Mouse (Mus musculus) embryonic facial prominence, embryonic 13.5 days (tissue): ENCODE measurements around the gene Hist1h4m. TPM values are rescaled to one million over a fixed set of nuclear protein-coding genes. Genes with fewer than 3 reads are reported as not detected.
"Not testable (repeated sequence)": the region's sequence is repeated elsewhere in the genome, so short reads cannot be mapped to it uniquely, and the experiment has no call there.

Source experiments
- ATAC-seq: fragments of 200-750 bp; cut with Nextera tagmentation; 2 replicates; pipeline ENCODE4 v1.8.0; 2017; ENCODE audit warnings: low read depth; ENCODE audit not compliant: insufficient number of reproducible peaks, insufficient read depth, low FRiP score, low TSS enrichment
- H3K27ac ChIP-seq: fragments of 300-500 bp; sonication (generic); 2 replicates; pipeline ENCODE4 v1.5.1; 2015; ENCODE audit warnings: moderate library complexity, mild to moderate bottlenecking, inconsistent platforms
- H3K27me3 ChIP-seq: fragments of 300-500 bp; sonication (generic); 2 replicates; pipeline ENCODE4 v1.6.1; 2015; ENCODE audit warnings: mild to moderate bottlenecking, inconsistent platforms
- H3K36me3 ChIP-seq: fragments of 300-500 bp; sonication (generic); 2 replicates; pipeline ENCODE4 v1.6.1; 2015; ENCODE audit warnings: mild to moderate bottlenecking, inconsistent platforms
- H3K4me1 ChIP-seq: fragments of 300-500 bp; sonication (generic); 2 replicates; pipeline ENCODE4 v1.6.1; 2015; ENCODE audit warnings: inconsistent platforms
- H3K4me2 ChIP-seq: fragments of 300-500 bp; sonication (generic); 2 replicates; pipeline ENCODE4 v1.6.1; 2015; ENCODE audit warnings: moderate library complexity, mild to moderate bottlenecking, inconsistent platforms
- H3K4me3 ChIP-seq: fragments of 300-500 bp; sonication (generic); 2 replicates; pipeline ENCODE4 v1.5.1; 2015; ENCODE audit warnings: mild to moderate bottlenecking, inconsistent platforms
- H3K9ac ChIP-seq: fragments of 300-500 bp; sonication (generic); 2 replicates; pipeline ENCODE4 v1.6.1; 2015; ENCODE audit warnings: mild to moderate bottlenecking, inconsistent platforms
- H3K9me3 ChIP-seq: fragments of 300-500 bp; sonication (generic); 2 replicates; pipeline ENCODE4 v1.6.1; 2016; ENCODE audit warnings: inconsistent platforms
- WGBS: fragments of 180-500 bp; shearing (Covaris S2); methylation state at CpG from one replicate; pipeline ENCODE4 v1.1.7; 2015; ENCODE audit warnings: mixed read lengths; 5-methylcytosine and 5-hydroxymethylcytosine counted together
- polyA plus RNA-seq: library from polyadenylated mRNA; unstranded; fragments of >200 nt; fragmentation: Nextera tagmentation; extraction: Ambion mirVana; gene quantifications from 2 replicates; pipeline ENCODE4 v1.2.1, GENCODE M21; 2015

Hist1h4m gene
- polyA plus RNA-seq, 1 experiment from 2014 or later, result not detected

DNA sequence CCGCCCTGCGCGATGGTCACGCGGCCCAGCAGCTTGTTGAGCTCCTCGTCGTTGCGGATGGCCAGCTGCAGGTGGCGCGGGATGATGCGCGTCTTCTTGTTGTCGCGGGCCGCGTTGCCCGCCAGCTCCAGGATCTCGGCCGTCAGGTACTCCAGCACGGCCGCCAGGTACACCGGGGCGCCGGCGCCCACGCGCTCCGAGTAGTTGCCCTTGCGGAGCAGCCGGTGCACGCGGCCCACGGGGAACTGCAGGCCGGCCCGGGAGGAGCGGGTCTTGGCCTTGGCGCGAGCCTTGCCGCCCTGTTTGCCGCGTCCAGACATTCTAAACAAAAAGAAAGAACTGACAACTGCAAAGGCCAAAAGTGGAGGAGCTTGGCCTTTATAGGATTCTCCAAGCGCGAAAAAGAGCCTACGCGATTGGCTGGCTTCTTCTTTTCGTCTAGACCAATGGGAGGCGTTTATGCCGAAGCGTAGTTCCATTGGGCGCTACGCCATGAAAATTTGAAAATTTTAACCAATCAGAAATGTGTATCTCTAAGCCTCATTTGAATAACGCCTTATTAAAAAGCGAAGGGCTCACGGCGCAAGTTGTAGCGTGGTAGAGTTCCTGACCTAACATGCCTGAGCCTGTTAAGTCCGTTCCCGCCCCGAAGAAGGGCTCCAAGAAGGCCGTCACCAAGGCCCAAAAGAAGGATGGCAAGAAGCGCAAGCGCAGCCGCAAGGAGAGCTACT is 24.5 kb upstream of the Hist1h4m start, which contains the start of the genes Hist1h2an and Hist1h2bp:
Gene Hist1h2an, minus strand, starts transcription at position 320 of the 731 bp plus-strand sequence.
Gene Hist1h2bp, plus strand, starts transcription at position 563 of the 731 bp plus-strand sequence.
- peak; percentile 93 for ATAC-seq
- H3K4me3 ChIP-seq, result peak within 1 kb of the TSS; percentile 42
- WGBS, result under 1% methylated on average over 43 of the region's 63 CpGs
- H3K4me1 ChIP-seq, result peaks cover 38% of the 10 kb centered on the region
- H3K36me3 ChIP-seq, H3K9me3 ChIP-seq, H3K27me3 ChIP-seq: not testable (repeated sequence)
- H3K9ac ChIP-seq, result peak within 1 kb of the TSS; percentile 73
- H3K27ac ChIP-seq, result peak within 1 kb of the TSS; percentile 95
- peak within 1 kb of the TSS; percentile 62 for H3K4me2 ChIP-seq

DNA sequence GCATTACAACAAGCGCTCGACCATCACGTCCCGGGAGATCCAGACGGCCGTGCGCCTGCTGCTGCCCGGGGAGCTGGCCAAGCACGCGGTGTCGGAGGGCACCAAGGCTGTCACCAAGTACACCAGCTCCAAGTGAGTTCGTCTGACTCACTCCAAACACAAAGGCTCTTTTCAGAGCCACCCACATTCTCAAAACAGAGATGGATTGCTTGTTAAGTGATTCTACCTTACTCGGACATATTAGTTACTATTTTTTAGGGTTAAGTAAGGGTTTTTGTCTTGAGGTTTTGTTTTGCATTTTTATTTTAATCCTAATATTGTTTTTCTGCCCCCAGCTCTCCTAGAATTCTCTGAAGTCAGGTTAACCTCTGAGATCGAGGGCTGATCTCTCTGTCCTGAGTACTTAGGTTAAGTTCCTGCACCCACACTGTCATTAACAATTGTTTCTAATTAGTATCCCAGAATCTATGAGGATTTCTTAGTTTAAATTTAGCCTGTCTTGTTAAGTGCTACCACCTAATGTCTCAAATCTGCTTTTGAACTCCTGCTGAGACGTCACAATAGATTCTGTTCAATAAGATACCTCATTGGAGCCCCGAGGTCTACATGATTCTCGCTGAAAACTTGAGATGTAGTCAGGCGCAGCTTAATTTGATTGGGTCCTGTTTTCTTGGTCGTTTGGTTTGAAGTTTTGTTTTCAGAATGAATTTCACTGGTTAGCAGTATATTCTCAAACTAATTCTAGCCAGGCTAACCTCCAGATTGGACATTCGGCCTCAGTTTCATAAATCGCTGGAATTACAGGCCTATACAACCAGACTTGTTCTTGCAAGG is 23.6 kb upstream of the Hist1h4m start:
- H3K9ac ChIP-seq, result peak overlapping the region; percentile 65
- H3K4me3 ChIP-seq, result peak overlapping the region; percentile 42
- peak overlapping the region; percentile 95 for H3K27ac ChIP-seq
- H3K4me2 ChIP-seq, result peak overlapping the region; percentile 62
- ATAC-seq, result no peak
- H3K4me1 ChIP-seq, result peaks cover 31% of the 10 kb centered on the region
- H3K36me3 ChIP-seq, result no peaks in the 10 kb centered on the region
- WGBS, result 14% methylated on average over 14 of the region's 21 CpGs
- no peaks in the 10 kb centered on the region for H3K27me3 ChIP-seq
- H3K9me3 ChIP-seq, result no peaks in the 10 kb centered on the region

DNA sequence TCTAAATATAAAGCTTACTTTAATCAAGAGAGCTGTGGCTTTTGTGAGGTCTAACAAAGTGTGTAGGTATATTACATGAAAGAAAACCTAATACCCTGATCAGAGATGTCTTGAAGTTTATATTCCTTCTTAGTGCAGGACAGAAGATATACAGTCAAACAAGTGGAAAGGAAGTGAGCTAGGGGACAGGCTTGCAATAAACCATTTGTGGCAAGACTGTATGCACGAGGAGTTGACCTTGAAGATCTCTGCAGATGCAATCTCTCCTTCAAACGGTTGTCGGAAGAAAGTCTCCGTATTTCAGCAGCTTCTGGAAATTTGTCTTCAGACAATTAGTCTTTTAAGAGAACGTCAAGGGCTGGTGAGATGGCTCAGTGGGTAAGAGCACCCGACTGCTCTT is 21.6 kb upstream of the Hist1h4m start:
- no peak overlapping the region for H3K9ac ChIP-seq
- peaks cover 22% of the 10 kb centered on the region for H3K4me1 ChIP-seq
- no peaks in the 10 kb centered on the region for H3K36me3 ChIP-seq
- H3K4me3 ChIP-seq, result no peak overlapping the region
- WGBS, result 60% methylated on average over 6 of the region's 6 CpGs
- ATAC-seq, result no peak
- no peaks in the 10 kb centered on the region for H3K27me3 ChIP-seq
- no peak overlapping the region for H3K4me2 ChIP-seq
- no peak overlapping the region for H3K27ac ChIP-seq
- no peaks in the 10 kb centered on the region for H3K9me3 ChIP-seq

DNA sequence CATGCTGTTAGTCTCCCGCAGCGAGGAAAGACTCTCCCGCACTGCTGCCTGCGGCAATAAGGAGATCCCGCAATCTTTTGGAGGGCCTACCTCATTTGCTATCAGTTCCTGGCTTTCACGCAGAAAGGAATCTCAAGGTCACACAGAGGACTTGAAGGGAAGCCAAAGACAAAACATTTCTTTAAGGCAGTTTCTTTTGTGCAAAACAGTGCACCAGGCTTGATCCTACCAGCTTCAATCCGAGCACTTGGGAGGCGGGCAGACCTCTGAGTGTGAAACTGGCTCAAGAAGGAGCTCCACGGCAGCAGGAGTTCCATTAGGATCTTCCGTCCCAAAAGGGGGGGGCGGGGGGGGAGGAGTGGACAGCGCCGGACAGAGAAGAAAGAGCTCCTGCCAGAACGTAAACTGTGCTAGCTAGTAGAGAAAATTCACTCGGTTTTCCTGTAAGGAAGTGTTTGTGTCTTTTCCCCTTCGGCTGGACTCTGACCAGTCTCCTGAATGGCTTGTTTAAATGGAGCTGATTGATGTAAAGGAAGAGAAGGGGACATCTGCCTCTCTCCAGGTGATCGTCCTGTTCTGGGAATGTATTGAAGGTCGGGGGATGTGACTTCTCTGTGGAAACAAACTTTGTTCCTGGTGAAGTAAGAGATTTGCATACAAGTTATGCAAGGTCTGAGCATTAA is 20.8 kb upstream of the Hist1h4m start:
- Histone ChIP-seq H3K4me1 (peaks cover 20% of the 10 kb centered on the region), H3K4me3 (peak overlapping the region; percentile 12; the same call in 1 of the 2 replicates), H3K27me3 (no peaks in the 10 kb centered on the region), H3K9me3 (no peaks in the 10 kb centered on the region), H3K27ac (peak overlapping the region; percentile 51), H3K9ac (peak overlapping the region; percentile 60), H3K4me2 (peak overlapping the region; percentile 51), H3K36me3 (no peaks in the 10 kb centered on the region)
- WGBS, result 13% methylated on average over 18 of the region's 18 CpGs
- no peak for ATAC-seq

DNA sequence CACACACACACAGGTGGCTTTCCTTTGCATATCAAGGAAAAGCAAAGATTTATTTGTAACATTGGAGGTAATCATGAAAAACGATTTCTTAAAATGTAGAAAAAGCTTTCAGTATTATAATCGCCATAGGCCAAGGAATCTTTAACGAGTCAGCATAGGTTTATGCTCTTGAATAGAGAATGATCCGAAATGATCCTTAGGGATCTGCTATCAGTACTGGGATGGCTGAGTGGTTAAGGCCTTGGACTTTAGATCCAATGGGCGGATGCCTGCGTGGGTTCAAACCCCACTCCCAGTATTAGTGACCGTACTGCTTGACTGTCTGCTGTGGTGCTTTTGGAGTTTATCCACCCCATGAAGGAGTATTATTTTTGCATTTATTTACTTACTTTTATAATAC is 16.0 kb upstream of the Hist1h4m start:
- no peaks in the 10 kb centered on the region for H3K27me3 ChIP-seq
- no peak overlapping the region for H3K27ac ChIP-seq
- H3K36me3 ChIP-seq, result no peaks in the 10 kb centered on the region
- no peaks in the 10 kb centered on the region for H3K9me3 ChIP-seq
- peaks cover 5% of the 10 kb centered on the region; the same call in 1 of the 2 replicates for H3K4me1 ChIP-seq
- 91% methylated on average over 7 of the region's 7 CpGs for WGBS
- no peak overlapping the region for H3K4me2 ChIP-seq
- no peak for ATAC-seq
- no peak overlapping the region for H3K9ac ChIP-seq
- H3K4me3 ChIP-seq, result no peak overlapping the region

DNA sequence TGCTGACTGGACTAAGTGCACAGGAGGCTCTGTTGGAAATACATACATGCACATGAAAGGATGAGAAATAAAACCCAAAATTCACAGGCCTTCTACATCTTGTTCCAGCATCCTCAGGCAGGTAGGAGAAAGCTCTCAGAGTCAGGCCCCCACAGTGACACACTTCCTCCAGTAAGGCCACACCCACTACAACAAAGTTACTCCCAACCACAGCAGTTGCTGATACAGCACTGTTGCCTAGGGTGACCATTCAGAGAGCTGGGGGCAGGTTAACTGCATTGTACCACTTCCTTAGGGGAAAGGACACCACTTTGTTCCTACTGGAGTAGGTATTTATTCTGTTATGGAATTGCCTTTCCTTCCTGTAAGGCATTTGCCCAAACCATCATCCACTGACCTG is 14.4 kb upstream of the Hist1h4m start:
- not testable (repeated sequence) for H3K36me3 ChIP-seq, H3K9ac ChIP-seq, ATAC-seq, H3K27ac ChIP-seq, H3K9me3 ChIP-seq, H3K27me3 ChIP-seq, H3K4me3 ChIP-seq, H3K4me1 ChIP-seq, H3K4me2 ChIP-seq

DNA sequence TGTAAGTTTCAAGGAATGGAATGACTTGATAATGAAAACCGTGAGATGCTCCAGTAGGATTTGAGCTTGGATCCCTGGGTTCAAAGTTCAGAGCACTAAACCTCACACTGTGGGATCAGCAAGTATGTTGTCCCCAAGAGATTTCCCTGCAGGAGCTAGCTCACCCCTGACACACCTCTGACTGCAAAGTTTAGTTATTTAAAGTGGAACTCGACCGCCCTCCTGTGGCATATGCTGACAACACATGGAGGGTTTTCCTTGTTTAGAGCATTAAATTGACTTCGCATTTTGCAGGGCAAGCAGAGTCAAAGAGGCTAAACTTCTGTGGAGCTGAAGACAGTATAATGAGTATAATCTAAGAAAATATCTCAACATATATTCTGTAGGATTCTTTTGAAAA is 8.5 kb upstream of the Hist1h4m start:
- H3K36me3 ChIP-seq, H3K4me3 ChIP-seq, H3K27ac ChIP-seq, H3K27me3 ChIP-seq, H3K4me1 ChIP-seq, H3K9me3 ChIP-seq, H3K9ac ChIP-seq, H3K4me2 ChIP-seq: not testable (repeated sequence)
- ATAC-seq, result peak; percentile 56; the same call in 1 of the 2 replicates
- WGBS, result no CpG with 5 or more reads among the region's 4 CpGs

DNA sequence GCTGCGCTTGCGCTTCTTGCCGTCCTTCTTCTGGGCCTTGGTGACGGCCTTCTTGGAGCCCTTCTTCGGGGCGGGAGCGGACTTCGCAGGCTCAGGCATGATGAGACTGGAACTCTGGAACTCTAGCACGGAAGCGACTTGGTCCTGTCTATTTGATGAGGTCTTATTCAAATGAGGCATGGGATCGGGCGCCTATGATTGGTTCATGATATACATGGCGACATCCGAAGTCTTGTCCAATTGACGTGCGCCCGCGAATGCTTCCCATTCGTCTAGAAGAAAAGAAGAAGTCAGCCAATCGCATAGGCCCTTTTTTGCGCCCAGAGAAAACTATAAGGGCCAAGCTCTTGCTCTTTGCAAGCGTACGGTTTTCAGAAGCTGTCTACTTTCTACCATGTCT is 1.5 kb upstream of the Hist1h4m start, which contains the start of the genes Hist1h2bq and Hist1h2ao:
Gene Hist1h2bq, minus strand, starts transcription at position 125 of the 400 bp plus-strand sequence.
Gene Hist1h2ao, plus strand, starts transcription at position 393 of the 400 bp plus-strand sequence.
- H3K27ac ChIP-seq, H3K4me2 ChIP-seq, H3K9ac ChIP-seq, H3K4me3 ChIP-seq, H3K9me3 ChIP-seq, H3K27me3 ChIP-seq, H3K4me1 ChIP-seq, H3K36me3 ChIP-seq: not testable (repeated sequence)
- peak; percentile 96 for ATAC-seq
- no CpG with 5 or more reads among the region's 23 CpGs for WGBS

DNA sequence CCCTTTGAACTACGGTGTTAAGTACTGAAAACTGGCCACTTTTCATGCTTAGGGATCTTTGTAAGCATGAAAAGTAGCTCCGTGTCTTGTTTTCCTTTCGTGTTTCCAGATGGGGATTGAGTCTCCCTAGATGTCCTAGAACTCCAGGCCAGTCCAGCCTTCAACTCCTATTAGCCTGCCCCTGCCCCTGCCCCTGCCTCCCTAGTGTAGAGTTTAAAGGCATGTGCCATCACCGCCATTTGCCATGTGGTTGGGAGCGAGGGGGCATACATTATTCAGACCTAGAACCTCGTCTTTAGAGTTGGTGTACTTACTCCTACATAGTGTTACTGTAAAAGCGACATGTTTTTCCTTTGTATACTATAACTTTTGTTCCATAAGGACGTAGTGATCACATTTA is 472 bp upstream of the Hist1h4m start:
- H3K27ac ChIP-seq, H3K4me3 ChIP-seq, H3K9me3 ChIP-seq, H3K9ac ChIP-seq, H3K36me3 ChIP-seq, H3K4me1 ChIP-seq, ATAC-seq, H3K4me2 ChIP-seq, H3K27me3 ChIP-seq: not testable (repeated sequence)
- WGBS, result no CpG with 5 or more reads among the region's 8 CpGs

DNA sequence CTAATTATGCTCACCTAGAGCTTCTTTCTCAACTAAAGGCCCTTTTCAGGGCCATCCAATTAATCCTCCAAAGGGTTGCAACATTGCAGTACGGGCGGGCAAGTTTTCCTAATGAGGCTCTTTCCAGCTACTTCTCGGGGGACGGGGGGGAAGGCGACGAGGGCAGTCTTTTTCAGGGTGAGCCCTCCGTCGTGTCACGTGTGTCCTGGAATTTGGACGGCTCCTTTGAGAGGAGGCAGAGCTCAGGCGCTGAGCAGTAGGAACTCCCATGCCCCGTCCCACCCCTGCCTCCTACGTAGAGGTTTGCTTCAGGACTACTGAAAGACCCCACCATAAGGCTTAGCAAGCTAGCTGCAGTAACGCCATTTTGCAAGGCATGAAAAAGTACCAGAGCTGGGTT is 546 bp downstream of the Hist1h4m start:
- Histone ChIP-seq H3K27ac (peak overlapping the region; percentile 51; the same call in 1 of the 2 replicates), H3K4me2 (peak overlapping the region; percentile 48)

DNA sequence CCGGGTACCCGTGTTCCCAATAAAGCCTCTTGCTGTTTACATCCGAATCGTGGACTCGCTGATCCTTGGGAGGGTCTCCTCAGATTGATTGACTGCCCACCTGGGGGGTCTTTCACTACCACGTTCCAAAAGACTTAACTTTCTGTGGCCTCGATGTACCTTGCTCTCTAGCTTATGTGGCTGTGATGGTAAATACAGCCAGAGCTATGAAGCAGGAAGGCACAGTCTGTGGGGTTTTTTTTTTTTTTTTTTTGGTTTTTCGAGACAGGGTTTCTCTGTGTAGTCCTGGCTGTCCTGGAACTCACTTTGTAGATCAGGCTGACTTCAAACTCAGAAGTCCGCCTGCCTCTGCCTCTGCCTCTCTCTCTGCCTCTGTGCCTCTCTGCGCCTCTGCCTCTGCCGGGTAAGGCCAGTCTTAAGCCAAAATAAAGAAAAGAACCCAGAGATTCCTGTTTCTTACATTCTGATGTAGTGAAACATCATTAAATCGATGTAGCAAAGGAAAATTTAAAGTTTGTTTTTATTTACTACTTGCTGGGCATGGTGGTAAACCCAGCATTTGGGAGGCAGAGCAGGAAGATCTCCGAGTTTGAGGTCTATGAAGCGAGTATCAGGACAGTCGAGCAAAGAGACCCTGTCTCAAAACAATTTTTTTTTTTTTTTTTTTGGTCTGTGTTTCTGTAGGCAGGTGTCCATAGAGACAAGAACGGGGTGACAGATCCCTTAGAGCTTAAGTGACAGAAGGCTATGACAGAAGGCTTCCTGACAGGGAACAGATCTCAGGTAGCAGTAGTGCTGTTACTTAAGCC is 8.7 kb downstream of the Hist1h4m start:
- not testable (repeated sequence) for H3K36me3 ChIP-seq, H3K9me3 ChIP-seq, H3K9ac ChIP-seq, H3K4me1 ChIP-seq, H3K4me2 ChIP-seq, ATAC-seq, H3K27ac ChIP-seq, H3K27me3 ChIP-seq, H3K4me3 ChIP-seq
- 82% methylated on average over 6 of the region's 16 CpGs for WGBS

More for the DNA sequence above, 546 bp downstream of the Hist1h4m start:
- H3K36me3 ChIP-seq, H3K9ac ChIP-seq, H3K9me3 ChIP-seq, H3K4me1 ChIP-seq, H3K27me3 ChIP-seq: not testable (repeated sequence)
- peak overlapping the region; percentile 26 for H3K4me3 ChIP-seq
- peak; percentile 66 for ATAC-seq
- WGBS, result under 1% methylated on average over 14 of the region's 14 CpGs
